Mouse (Mus musculus): ENCODE measurements around the gene Slc27a3. TPM values are rescaled to one million over a fixed set of nuclear protein-coding genes. Genes with fewer than 3 reads are reported as not detected.

The Slc27a3 gene
- total and polyA plus RNA-seq, 3 experiments: 1.3 to 2.6 (median 1.9) TPM

GRCm38 (mm10) chr3:90378496-90378895 is 11.2 kb downstream of the Slc27a3 start:
- H3K9me3 ChIP-seq (replicated peaks; ENCODE audit: low read length): peaks cover 3% of the 10 kb centered on the region
- no peak for TF ChIP-seq POLR2AphosphoS2 (IDR thresholded peaks at IDR 0.05; ENCODE audit: low read depth, low read length)
- no peak for TF ChIP-seq TBP (conservative IDR thresholded peaks at IDR 0.05; ENCODE audit: low read depth, low read length)
- TF ChIP-seq MEF2A (IDR thresholded peaks at IDR 0.05; ENCODE audit: borderline replicate concordance, low read depth, low read length): no peak
- H3K4me1 ChIP-seq (ENCODE audit: control insufficient read depth in 1 of 2, insufficient read depth in 2 of 2): peaks cover 4 to 27% of the 10 kb centered on the region in 2 experiments
- no peaks in the 10 kb centered on the region for H3K27me3 ChIP-seq (replicated peaks)
- H3K27ac ChIP-seq (ENCODE audit: insufficient read depth, low read depth): no peak overlapping the region
- dilution Hi-C loops (cut with MboI; ENCODE audit: extremely low pct_ligation_motif_present, extremely low pct_unique_long_range_greater_than_20kb, low sequenced_read_pairs) (no loop called here), in situ Hi-C loops (cut with MboI; ENCODE audit: low pct_ligation_motif_present, low pct_unique_long_range_greater_than_20kb, low sequenced_read_pairs) (loop anchor here (10.0 kb wide), 1 partner anchor 84 kb away; the partner anchor contains the start of gene Gatad2b)
- H3K36me3 ChIP-seq (replicated peaks in 1 of 2; ENCODE audit: control insufficient read depth in 1 of 2, insufficient read depth in 1 of 2, low read length in 1 of 2): no peaks in the 10 kb centered on the region
- no peak overlapping the region for H3K4me3 ChIP-seq (replicated peaks in 1 of 3; ENCODE audit: low read depth in 2 of 3, low read length in 2 of 3, poor library complexity in 1 of 3)
- H3K9ac ChIP-seq (ENCODE audit: insufficient read depth, low read depth): no peak overlapping the region
- peak; percentile 26 for DNase-seq (ENCODE audit: extremely low read depth)
- no peaks in the 10 kb centered on the region for H3K79me2 ChIP-seq (replicated peaks; ENCODE audit: control insufficient read depth, extremely low read depth, insufficient read depth, poor library complexity, severe bottlenecking)
- H3K4me2 ChIP-seq (ENCODE audit: insufficient read depth, low read depth, poor library complexity, severe bottlenecking): no peak overlapping the region

DNA sequence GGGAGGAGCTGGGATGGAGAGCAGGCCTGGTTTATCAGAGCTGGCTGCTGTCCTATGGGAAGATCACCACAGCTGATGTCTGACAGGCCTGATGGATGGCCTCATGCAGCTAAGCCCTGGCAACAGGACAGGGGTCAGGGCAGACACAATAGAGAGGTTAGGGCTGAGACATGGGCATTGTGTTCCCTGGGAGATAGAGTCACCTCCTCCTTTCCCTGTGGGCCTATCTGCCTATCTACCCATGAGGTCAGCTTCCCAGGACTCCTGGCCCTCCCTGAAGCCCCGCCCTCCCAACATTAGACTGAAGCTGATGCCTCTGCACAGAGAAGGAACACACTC is 13.5 kb downstream of the Slc27a3 start:
- Histone ChIP-seq H3K4me2 (ENCODE audit: insufficient read depth, low read depth, poor library complexity, severe bottlenecking) (no peak overlapping the region), H3K27ac (ENCODE audit: insufficient read depth, low read depth) (no peak overlapping the region), H3K4me3 (replicated peaks in 1 of 3; ENCODE audit: low read depth in 2 of 3, low read length in 2 of 3, poor library complexity in 1 of 3) (no peak overlapping the region), H3K27me3 (replicated peaks) (no peaks in the 10 kb centered on the region), H3K9ac (ENCODE audit: insufficient read depth, low read depth) (no peak overlapping the region), H3K9me3 (replicated peaks; ENCODE audit: low read length) (peaks cover 3% of the 10 kb centered on the region), H3K36me3 (replicated peaks in 1 of 2; ENCODE audit: control insufficient read depth in 1 of 2, insufficient read depth in 1 of 2, low read length in 1 of 2) (no peaks in the 10 kb centered on the region), H3K4me1 (ENCODE audit: control insufficient read depth in 1 of 2, insufficient read depth in 2 of 2) (peaks cover 3 to 16% of the 10 kb centered on the region in 2 experiments; a peak in 3 of 4 replicates), H3K79me2 (replicated peaks; ENCODE audit: control insufficient read depth, extremely low read depth, insufficient read depth, poor library complexity, severe bottlenecking) (no peaks in the 10 kb centered on the region)
- no peak for TF ChIP-seq CHD2 (IDR thresholded peaks at IDR 0.05; ENCODE audit: low read length)
- TF ChIP-seq TCF12 (IDR thresholded peaks at IDR 0.05; ENCODE audit: low read depth, low read length): no peak
- TF ChIP-seq BHLHE40 (IDR thresholded peaks at IDR 0.05; ENCODE audit: low read depth, low read length): no peak
- no peak for TF ChIP-seq SIN3A (IDR thresholded peaks at IDR 0.05; ENCODE audit: low read length)
- DNase-seq (ENCODE audit: extremely low read depth): no peak
- dilution Hi-C loops (cut with MboI; ENCODE audit: extremely low pct_ligation_motif_present, extremely low pct_unique_long_range_greater_than_20kb, low sequenced_read_pairs): no loop called here
- in situ Hi-C loops (cut with MboI; ENCODE audit: low pct_ligation_motif_present, low pct_unique_long_range_greater_than_20kb, low sequenced_read_pairs): loop anchor here (10.0 kb wide), 1 partner anchor 81 kb away; the partner anchor contains the start of gene Gatad2b

GRCm38 (mm10) chr3:90375562-90376246 is 14.0 kb downstream of the Slc27a3 start:
- no peak overlapping the region for H3K4me2 ChIP-seq (ENCODE audit: insufficient read depth, low read depth, poor library complexity, severe bottlenecking)
- H3K27me3 ChIP-seq (replicated peaks): no peaks in the 10 kb centered on the region
- H3K27ac ChIP-seq (ENCODE audit: insufficient read depth, low read depth): no peak overlapping the region
- H3K4me3 ChIP-seq (replicated peaks in 1 of 3; ENCODE audit: low read depth in 2 of 3, low read length in 2 of 3, poor library complexity in 1 of 3): no peak overlapping the region
- peaks cover 3 to 14% of the 10 kb centered on the region in 2 experiments; a peak in 3 of 4 replicates for H3K4me1 ChIP-seq (ENCODE audit: control insufficient read depth in 1 of 2, insufficient read depth in 2 of 2)
- in situ Hi-C loops (cut with MboI; ENCODE audit: low pct_ligation_motif_present, low pct_unique_long_range_greater_than_20kb, low sequenced_read_pairs): loop anchor here (10.0 kb wide), 1 partner anchor 81 kb away; the partner anchor contains the start of gene Gatad2b
- H3K36me3 ChIP-seq (replicated peaks in 1 of 2; ENCODE audit: control insufficient read depth in 1 of 2, insufficient read depth in 1 of 2, low read length in 1 of 2): no peaks in the 10 kb centered on the region
- no peak for DNase-seq (ENCODE audit: extremely low read depth)
- dilution Hi-C loops (cut with MboI; ENCODE audit: extremely low pct_ligation_motif_present, extremely low pct_unique_long_range_greater_than_20kb, low sequenced_read_pairs): no loop called here
- H3K9me3 ChIP-seq (replicated peaks; ENCODE audit: low read length): peaks cover 3% of the 10 kb centered on the region
- TF ChIP-seq JUN (IDR thresholded peaks at IDR 0.05; ENCODE audit: insufficient read depth, low read depth, low read length) (no peak), ETS1 (conservative IDR thresholded peaks at IDR 0.05; ENCODE audit: low read depth, low read length) (no peak), E2F4 (IDR thresholded peaks at IDR 0.05; ENCODE audit: insufficient replicate concordance, low read depth, low read length) (no peak)
- no peaks in the 10 kb centered on the region for H3K79me2 ChIP-seq (replicated peaks; ENCODE audit: control insufficient read depth, extremely low read depth, insufficient read depth, poor library complexity, severe bottlenecking)
- H3K9ac ChIP-seq (ENCODE audit: insufficient read depth, low read depth): no peak overlapping the region

Measured in CH12.LX (cell line).